Mouse (Mus musculus) heart, postnatal 0 days (tissue): Measurements from ENCODE around the gene Trappc1.

Experiments
- CTCF ChIP-seq: IDR thresholded peaks from 2 replicates; pipeline ENCODE4 v1.5.1; 2016; ENCODE audit warnings: antibody characterized with exemption, control low read depth, low read depth
- EP300 ChIP-seq: IDR thresholded peaks from 2 replicates; pipeline ENCODE4 v1.6.1; 2016; ENCODE audit warnings: antibody characterized with exemption, low read depth

- peak; percentile 35; the same call in 1 of the 2 replicates for TF ChIP-seq CTCF
- TF ChIP-seq EP300: no peak
These were observed 49.0 kb downstream of the Trappc1 start for GRCm38 (mm10) chr11:69372780-69373170.
